Mouse (Mus musculus) monocyte, adult 5-6 weeks (primary cell): Measurements from ENCODE around the gene Ndufa12. TPM values are rescaled to one million over a fixed set of nuclear protein-coding genes. Genes with fewer than 3 reads are reported as not detected.

Experiments used
- total RNA-seq: library from RNA; stranded (forward); fragments of 200-1000, 200-491, 200-594 nt; gene quantifications from 3 replicates; pipeline ENCODE4 v1.2.3, GENCODE M21; 2017

Gene Ndufa12
- total RNA-seq, 1 experiment from 2014 or later: 119 TPM

Other genes starting within 250 kb of the Ndufa12 start
- 3.3 to 7.3 TPM (median 3.7 TPM) in 3 replicates for gene Vezt, start 162.9 kb upstream of the Ndufa12 start, total RNA-seq
- 1.5 to 3.0 TPM (median 2.9 TPM) in 3 replicates for gene Fgd6, start 162.7 kb upstream of the Ndufa12 start, total RNA-seq
- gene Nr2c1, start 50.7 kb upstream of the Ndufa12 start, total RNA-seq: 1.6 to 6.9 TPM (median 2.2 TPM) in 3 replicates
- gene Gm4792, start 100.0 kb downstream of the Ndufa12 start, total RNA-seq: not detected in 3 replicates
- gene Tmcc3, start 113.2 kb downstream of the Ndufa12 start, total RNA-seq: 9.3 to 18.6 TPM (median 11.4 TPM) in 3 replicates